Mouse (Mus musculus): Measurements from ENCODE around the gene Olfr1034. TPM values are rescaled to one million over a fixed set of nuclear protein-coding genes. Genes with fewer than 3 reads are reported as not detected.
"Not testable (repeated sequence)": the region's sequence is repeated elsewhere in the genome, so short reads cannot be mapped to it uniquely, and the experiment has no call there.

The Olfr1034 gene
- total RNA-seq (2017), result 0.12 TPM in 1 of 2 replicates, not detected in the other

DNA sequence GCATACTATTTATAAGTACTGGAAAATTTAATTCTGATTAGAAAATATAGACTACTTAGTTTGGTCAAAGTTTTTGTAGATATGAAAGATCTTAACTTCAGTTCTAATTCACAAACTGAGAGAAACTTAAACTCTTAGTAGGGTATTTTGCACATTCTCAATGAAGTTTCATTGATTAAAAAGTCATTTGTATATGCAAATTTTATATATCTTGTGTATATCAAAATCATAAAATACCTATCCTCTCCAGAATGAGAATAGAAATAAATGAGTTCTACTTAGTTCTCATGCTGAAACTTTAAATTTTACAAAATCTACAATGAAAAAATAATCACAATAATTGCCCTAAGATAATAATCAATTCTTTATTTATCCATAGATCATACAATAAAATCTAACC lies at the start of gene Olfr1034:
Gene Olfr1034 (plus strand): TSS at position 301 of the 400 bp plus-strand sequence.
- ATAC-seq (ENCODE audit: extremely low read depth, insufficient number of reproducible peaks, low FRiP score, poor library complexity, severe bottlenecking), result no peak

DNA sequence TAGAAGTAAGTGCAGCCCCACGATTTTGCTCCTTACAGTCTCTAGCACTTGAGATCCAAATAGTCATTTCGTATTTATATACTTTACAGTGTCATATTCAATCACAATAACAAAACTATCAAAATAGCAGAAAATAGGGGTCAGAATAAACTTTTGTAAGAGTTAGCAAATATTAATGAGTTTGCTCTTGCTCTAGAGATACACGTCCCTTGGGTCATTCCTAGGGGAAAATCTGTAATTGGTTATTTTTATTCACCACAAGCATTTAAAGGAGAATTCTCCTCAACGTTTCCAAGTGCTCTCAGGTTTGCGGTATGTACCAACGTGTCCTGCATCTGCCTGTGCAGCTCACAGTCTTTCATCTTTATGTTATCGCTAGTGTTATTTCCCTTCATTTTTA lies 40.4 kb upstream of the Olfr1034 start, which contains the start of gene Olfr1032:
Gene Olfr1032 (plus strand): TSS at position 301 of the 400 bp plus-strand sequence.
- no peak for ATAC-seq (ENCODE audit: extremely low read depth, insufficient number of reproducible peaks, low FRiP score, poor library complexity, severe bottlenecking)

DNA sequence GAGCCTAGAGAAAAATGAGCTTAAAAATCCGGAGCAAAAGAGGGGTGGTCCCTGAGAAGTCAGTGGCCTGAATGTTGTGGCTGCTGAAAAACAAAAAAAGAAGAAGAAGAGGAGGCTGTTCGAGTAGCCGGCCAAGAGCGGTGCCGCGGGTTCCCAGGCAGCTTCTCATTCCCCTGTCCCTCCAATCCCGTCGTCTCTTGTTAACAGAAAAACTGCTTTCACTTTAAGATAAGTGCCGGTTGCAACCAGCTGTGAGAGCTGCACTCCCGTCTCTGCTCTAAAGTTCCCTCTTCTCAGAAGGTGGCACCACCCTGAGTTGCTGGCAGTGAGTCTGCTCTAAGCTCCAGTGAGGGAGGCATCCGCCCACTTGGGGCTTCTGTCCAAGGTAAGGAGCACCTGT lies 25.3 kb upstream of the Olfr1034 start, which contains the start of gene Olfr1033:
Gene Olfr1033 (plus strand): TSS at position 228 of the 400 bp plus-strand sequence.
- ATAC-seq (ENCODE audit: extremely low read depth, insufficient number of reproducible peaks, low FRiP score, poor library complexity, severe bottlenecking), result not testable (repeated sequence)

DNA sequence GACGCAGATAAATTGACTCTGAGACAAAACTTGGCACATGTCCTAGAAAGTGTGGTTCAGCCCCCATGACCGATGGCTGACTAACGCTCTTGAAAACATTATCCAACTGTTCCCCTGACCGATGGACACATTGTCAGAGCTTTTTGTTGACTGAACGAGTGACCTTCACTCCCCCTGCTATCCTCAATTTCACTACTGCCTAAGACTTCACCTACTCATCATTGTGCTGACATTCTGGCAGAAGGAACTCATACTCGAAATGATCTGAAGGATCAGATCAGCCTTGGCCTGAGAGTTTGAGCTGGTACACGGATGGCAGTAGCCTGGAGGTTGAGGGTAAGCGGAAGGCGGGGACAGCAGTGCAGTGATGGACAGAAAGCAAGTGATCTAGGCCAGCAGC lies 24.1 kb upstream of the Olfr1034 start:
- ATAC-seq (ENCODE audit: extremely low read depth, insufficient number of reproducible peaks, low FRiP score, poor library complexity, severe bottlenecking), result not testable (repeated sequence)

DNA sequence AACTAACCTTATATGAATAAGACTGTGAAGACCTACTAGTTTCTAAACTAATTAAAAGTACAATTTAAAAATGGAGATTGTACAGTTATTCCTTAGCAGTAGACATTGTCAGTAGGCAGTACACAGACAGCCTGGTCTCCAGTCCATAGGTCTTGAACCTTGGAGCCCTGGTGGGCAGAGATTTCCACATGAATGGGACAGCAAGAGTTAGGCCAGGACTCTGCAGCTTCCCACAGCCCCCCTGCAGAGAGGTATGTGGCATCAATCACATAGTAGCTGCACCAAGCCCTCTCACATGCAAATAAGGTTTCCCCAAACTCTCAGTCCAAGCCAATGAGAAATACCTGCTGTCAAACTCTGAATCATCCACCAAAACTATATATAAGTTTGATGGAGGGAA lies 5.1 kb downstream of the Olfr1034 start:
- ATAC-seq (ENCODE audit: extremely low read depth, insufficient number of reproducible peaks, low FRiP score, poor library complexity, severe bottlenecking), result not testable (repeated sequence)

DNA sequence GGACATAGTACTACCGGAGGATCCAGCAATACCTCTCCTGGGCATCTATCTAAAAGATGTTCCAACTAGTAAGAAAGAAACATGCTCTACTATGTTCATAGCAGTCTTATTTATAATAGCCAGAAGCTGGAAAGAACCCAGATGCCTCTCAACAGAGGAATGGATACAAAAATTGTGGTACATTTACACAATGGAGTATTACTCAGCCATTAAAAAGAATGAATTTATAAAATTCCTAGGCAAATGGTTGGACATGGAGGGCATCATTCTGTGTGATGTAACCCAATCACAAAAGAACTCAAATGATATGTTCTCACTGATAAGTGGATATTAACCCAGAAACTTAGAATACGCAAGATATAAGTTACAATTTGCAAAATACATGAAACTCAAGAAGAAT lies 18.1 kb downstream of the Olfr1034 start:
- ATAC-seq (ENCODE audit: extremely low read depth, insufficient number of reproducible peaks, low FRiP score, poor library complexity, severe bottlenecking), result not testable (repeated sequence)

DNA sequence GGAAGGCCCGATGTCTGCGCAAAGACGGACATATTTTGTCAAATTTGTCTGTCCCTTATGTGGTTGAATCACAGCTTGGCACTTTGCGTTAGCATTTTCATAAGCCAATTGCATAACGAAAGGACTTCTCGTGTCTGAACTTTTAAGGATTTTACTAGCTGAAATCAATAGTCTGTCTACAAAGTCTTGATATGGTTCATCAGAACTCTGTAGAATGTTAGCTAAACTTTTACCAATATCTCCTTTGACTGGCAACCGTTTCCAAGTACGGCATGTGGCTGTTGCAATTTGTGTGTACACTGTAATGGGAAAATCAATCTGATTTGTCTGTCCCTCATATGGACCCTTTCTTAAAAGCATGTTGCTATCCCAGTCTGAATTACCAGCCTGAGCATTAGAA lies 24.5 kb downstream of the Olfr1034 start:
- no peak for ATAC-seq (ENCODE audit: extremely low read depth, insufficient number of reproducible peaks, low FRiP score, poor library complexity, severe bottlenecking)

DNA sequence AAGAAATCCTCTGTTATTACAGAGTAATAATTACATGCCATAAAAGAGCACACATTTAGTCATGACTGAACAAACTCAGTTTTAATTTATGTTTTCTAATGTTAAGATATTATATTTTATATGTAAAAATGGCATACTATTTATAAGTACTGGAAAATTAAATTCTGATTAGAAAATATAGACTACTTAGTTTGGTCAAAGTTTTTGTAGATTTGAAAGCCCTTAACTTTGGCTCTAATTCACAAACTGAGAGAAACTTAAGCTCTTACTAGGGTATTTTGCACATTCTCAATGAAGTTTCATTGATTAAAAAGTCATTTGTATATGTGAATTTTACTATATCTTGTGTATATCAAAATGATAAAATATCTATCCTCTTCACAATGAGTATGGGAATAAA lies 28.0 kb downstream of the Olfr1034 start, which contains the start of gene Olfr1036:
Gene Olfr1036 (plus strand): TSS at position 301 of the 400 bp plus-strand sequence.
- ATAC-seq (ENCODE audit: extremely low read depth, insufficient number of reproducible peaks, low FRiP score, poor library complexity, severe bottlenecking), result not testable (repeated sequence)

DNA sequence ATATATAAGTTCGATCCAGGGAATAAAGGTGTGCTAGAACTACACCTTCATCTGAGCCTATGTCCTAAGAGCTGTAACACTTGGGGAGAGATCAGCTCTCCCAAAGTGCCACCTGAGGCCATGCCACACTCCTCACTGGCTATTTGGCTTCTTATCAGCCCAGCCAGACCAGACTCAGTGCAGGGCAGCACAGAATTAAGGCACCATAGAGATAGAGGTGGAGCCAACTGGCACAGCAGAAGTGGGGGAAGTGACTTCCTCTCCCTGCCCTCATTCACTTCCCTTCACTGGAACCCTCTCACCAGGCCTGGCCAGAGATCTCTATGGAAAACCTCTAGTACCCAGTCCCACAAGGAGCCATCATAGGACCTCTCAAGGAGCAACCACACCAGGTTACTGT lies 34.8 kb downstream of the Olfr1034 start:
- ATAC-seq (ENCODE audit: extremely low read depth, insufficient number of reproducible peaks, low FRiP score, poor library complexity, severe bottlenecking), result not testable (repeated sequence)

DNA sequence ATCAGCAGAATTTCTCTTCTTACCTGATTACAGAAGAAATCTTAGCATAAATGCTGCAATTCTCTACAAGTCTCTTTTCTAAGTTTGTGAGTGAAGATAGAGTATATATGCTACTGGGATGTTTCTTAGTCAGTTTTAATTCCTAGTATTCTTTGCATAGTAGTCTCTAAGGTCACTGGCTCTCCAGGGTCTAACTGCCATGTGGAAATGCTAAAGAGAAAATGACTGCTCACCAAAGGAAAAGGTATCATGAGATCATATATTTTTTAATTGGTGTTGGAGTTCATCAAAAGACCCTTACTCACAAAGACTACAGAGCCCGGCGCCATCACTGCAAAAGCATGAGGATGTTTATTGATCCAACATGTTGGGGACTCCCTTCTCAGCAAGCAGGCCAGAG lies 41.6 kb downstream of the Olfr1034 start, which contains the start of gene Olfr1037:
Gene Olfr1037 (minus strand): TSS at position 101 of the 400 bp plus-strand sequence.
- no peak for ATAC-seq (ENCODE audit: extremely low read depth, insufficient number of reproducible peaks, low FRiP score, poor library complexity, severe bottlenecking)

Other genes starting within 250 kb of the Olfr1034 start
- gene Olfr1016, start 243.3 kb upstream of the Olfr1034 start, total RNA-seq (2017), result not detected in 2 replicates
- not detected in 2 replicates for gene Olfr1018, start 227.4 kb upstream of the Olfr1034 start, total RNA-seq (2017)
- not detected in 2 replicates for gene Olfr1019, start 200.4 kb upstream of the Olfr1034 start, total RNA-seq (2017)
- 0.23 TPM in 1 of 2 replicates, not detected in the other for gene Olfr1020, start 198.8 kb upstream of the Olfr1034 start, total RNA-seq (2017)
- not detected in 2 replicates for gene Olfr1022, start 177.3 kb upstream of the Olfr1034 start, total RNA-seq (2017)
- not detected in 2 replicates for gene Olfr1023, start 160.2 kb upstream of the Olfr1034 start, total RNA-seq (2017)
- gene Olfr1024, start 140.8 kb upstream of the Olfr1034 start, total RNA-seq (2017), result not detected in 2 replicates
- gene Olfr1025-ps1, start 130.7 kb upstream of the Olfr1034 start, total RNA-seq (2017), result not detected in 2 replicates
- not detected in 2 replicates for gene Olfr1026, start 124.3 kb upstream of the Olfr1034 start, total RNA-seq (2017)
- gene Olfr1028, start 95.4 kb upstream of the Olfr1034 start, total RNA-seq (2017), result not detected in 2 replicates
- not detected in 2 replicates for gene Olfr1029, start 72.0 kb upstream of the Olfr1034 start, total RNA-seq (2017)
- not detected in 2 replicates for gene Olfr1030, start 66.6 kb upstream of the Olfr1034 start, total RNA-seq (2017)
- gene Olfr1031, start 55.6 kb upstream of the Olfr1034 start, total RNA-seq (2017), result not detected in 2 replicates
- not detected in 2 replicates for gene Olfr1032, start 40.3 kb upstream of the Olfr1034 start, total RNA-seq (2017)
- not detected in 2 replicates for gene Olfr1033, start 25.2 kb upstream of the Olfr1034 start, total RNA-seq (2017)
- gene Olfr1036, start 28.1 kb downstream of the Olfr1034 start, total RNA-seq (2017), result not detected in 2 replicates
- gene Olfr1037, start 41.5 kb downstream of the Olfr1034 start, total RNA-seq (2017), result not detected in 2 replicates
- 0.12 TPM in 1 of 2 replicates, not detected in the other for gene Olfr1039, start 90.1 kb downstream of the Olfr1034 start, total RNA-seq (2017)
- not detected in 2 replicates for gene Olfr1040, start 100.9 kb downstream of the Olfr1034 start, total RNA-seq (2017)
- 0.12 TPM in 1 of 2 replicates, not detected in the other for gene Olfr1042, start 116.0 kb downstream of the Olfr1034 start, total RNA-seq (2017)
- not detected in 2 replicates for gene Olfr1043, start 121.7 kb downstream of the Olfr1034 start, total RNA-seq (2017)
- not detected in 2 replicates for gene Olfr1044, start 132.0 kb downstream of the Olfr1034 start, total RNA-seq (2017)
- 0.37 TPM in 1 of 2 replicates, not detected in the other for gene Olfr52, start 139.8 kb downstream of the Olfr1034 start, total RNA-seq (2017)
- not detected in 2 replicates for gene Olfr1045, start 157.1 kb downstream of the Olfr1034 start, total RNA-seq (2017)
- gene Olfr1046, start 173.5 kb downstream of the Olfr1034 start, total RNA-seq (2017), result not detected in 2 replicates
- not detected in 2 replicates for gene Olfr1047, start 185.5 kb downstream of the Olfr1034 start, total RNA-seq (2017)
- gene Olfr1048, start 194.4 kb downstream of the Olfr1034 start, total RNA-seq (2017), result not detected in 2 replicates
- gene Olfr1049, start 212.5 kb downstream of the Olfr1034 start, total RNA-seq (2017), result not detected in 2 replicates
- gene Olfr1051, start 233.2 kb downstream of the Olfr1034 start, total RNA-seq (2017), result 0.58 TPM in 1 of 2 replicates, not detected in the other
- not detected in 2 replicates for gene Olfr1052, start 246.6 kb downstream of the Olfr1034 start, total RNA-seq (2017)